In genomic region chr3:96881557-96881956, GRCm38 (mm10) we compare ENCODE assay signal across 37 mouse cellular contexts. TPM values are rescaled to one million over a fixed set of nuclear protein-coding genes. Genes with fewer than 3 reads are reported as not detected.
A peak's percentile ranks its signal among the peaks of the same experiment; 100 is the strongest.
DNase-seq lines count a peak whose midpoint lies in the region; ATAC-seq and TF ChIP-seq lines count a peak whose summit lies in the region.
"Had no signal": no experiment of that assay in that cellular context is flagged by ENCODE, and none has a peak within 500 bp of the region (broad histone marks: within the 10 kb centered on the region; RNA-seq: fewer than 3 reads in every experiment).

No protein-coding gene starts in this region.

- no peaks in the 10 kb centered on the region for H3K9me3 ChIP-seq in kidney, embryonic 16.5 days (ENCODE audit: low read length)
- H3K9me3 ChIP-seq: embryonic facial prominence, embryonic 13.5 days; forebrain, embryonic 10.5 days; forebrain, embryonic 15.5 days; hindbrain, embryonic 10.5 days; limb, embryonic 12.5 days; liver, embryonic 15.5 days; midbrain, embryonic 10.5 days; midbrain, embryonic 15.5 days; neural tube, embryonic 15.5 days had no signal

- intact Hi-C loops in heart, adult 2 months (cut with DNase I), result no loop called here

- DNase-seq in heart, adult 11 months, result peak; percentile 72
- no peak for DNase-seq in heart, adult 2 months
- no peak for DNase-seq in spleen, adult 2 months (ENCODE audit: low read depth in 1 of 2, low spot score in 2 of 2)
- no peak for DNase-seq in spleen, postnatal 14 days (ENCODE audit: low spot score in 2 of 2)
- DNase-seq in kidney, postnatal 36 days, result no peak
- DNase-seq: adrenal gland, adult 8-10 months; cerebellum, adult 9-11 months; embryo, embryonic 11 days; heart, postnatal 14 days; kidney, adult 8-10 months; kidney, postnatal 14 days; lung, embryonic 14.5 days; lung, postnatal 14 days; thymus, adult 18-20 months; thymus, postnatal 25 days had no signal

- no peak for TF ChIP-seq POLR2A in heart, adult 2 months (IDR thresholded peaks at IDR 0.05; ENCODE audit: insufficient read depth, low read depth, low read length)
- TF ChIP-seq POLR2A in spleen, adult 2 months (IDR thresholded peaks at IDR 0.05; ENCODE audit: low read depth, low read length), result no peak

- no peak overlapping the region for H3K9ac ChIP-seq in heart, adult 2 months (ENCODE audit: low read depth, low read length)
- H3K9ac ChIP-seq in kidney, embryonic 16.5 days (replicated peaks; ENCODE audit: low read length), result no peak overlapping the region
- H3K9ac ChIP-seq: embryonic facial prominence, embryonic 13.5 days; forebrain, embryonic 15.5 days; limb, embryonic 12.5 days; liver, embryonic 15.5 days; lung, embryonic 14.5 days; midbrain, embryonic 15.5 days; neural tube, embryonic 15.5 days had no signal

- no peak overlapping the region for H3K4me2 ChIP-seq in kidney, embryonic 16.5 days (replicated peaks; ENCODE audit: low read depth, low read length)
- H3K4me2 ChIP-seq: embryonic facial prominence, embryonic 13.5 days; forebrain, embryonic 15.5 days; limb, embryonic 12.5 days; liver, embryonic 15.5 days; lung, embryonic 14.5 days; midbrain, embryonic 15.5 days; neural tube, embryonic 15.5 days had no signal

- no peak for TF ChIP-seq CTCF in heart, adult 2 months (IDR thresholded peaks at IDR 0.05)
- TF ChIP-seq CTCF in spleen, adult 2 months (IDR thresholded peaks at IDR 0.05; ENCODE audit: extremely low read depth, insufficient read depth, insufficient read length, insufficient replicate concordance), result no peak

- 69% methylated on average over 6 of the region's 6 CpGs for WGBS in heart, adult 2 months
- WGBS in spleen, adult 2 months, result 79% methylated on average over 6 of the region's 6 CpGs
- 66% methylated on average over 6 of the region's 6 CpGs for WGBS in kidney, embryonic 16.5 days

- H3K27ac ChIP-seq in heart, adult 2 months, result no peak overlapping the region
- H3K27ac ChIP-seq in spleen, adult 2 months (ENCODE audit: insufficient read depth, low read length), result 0 out of 2 replicates have a peak overlapping the region, but pooled peaks have one; percentile 23
- H3K27ac ChIP-seq in kidney, embryonic 16.5 days (ENCODE audit: low read length), result no peak overlapping the region
- H3K27ac ChIP-seq: embryonic facial prominence, embryonic 13.5 days; forebrain, embryonic 10.5 days; forebrain, embryonic 15.5 days; hindbrain, embryonic 10.5 days; limb, embryonic 12.5 days; liver, embryonic 15.5 days; midbrain, embryonic 10.5 days; midbrain, embryonic 15.5 days; neural tube, embryonic 15.5 days; stomach, postnatal 0 days had no signal

- no peaks in the 10 kb centered on the region for H3K79me2 ChIP-seq in heart, adult 2 months (replicated peaks; ENCODE audit: control insufficient read depth, insufficient read depth, low read length)

- no peaks in the 10 kb centered on the region; the same call in 1 of the 2 replicates for H3K4me1 ChIP-seq in heart, adult 2 months (ENCODE audit: control insufficient read depth, insufficient read depth, low read length)
- peaks cover 3% of the 10 kb centered on the region; the same call in 1 of the 2 replicates for H3K4me1 ChIP-seq in spleen, adult 2 months (ENCODE audit: control insufficient read depth, insufficient read depth, insufficient read length)
- no peaks in the 10 kb centered on the region for H3K4me1 ChIP-seq in kidney, embryonic 16.5 days (ENCODE audit: insufficient read depth, low read length)
- H3K4me1 ChIP-seq: embryonic facial prominence, embryonic 13.5 days; forebrain, embryonic 10.5 days; forebrain, embryonic 15.5 days; hindbrain, embryonic 10.5 days; limb, embryonic 12.5 days; liver, embryonic 15.5 days; midbrain, embryonic 10.5 days; midbrain, embryonic 15.5 days; neural tube, embryonic 15.5 days had no signal

- H3K27me3 ChIP-seq in heart, adult 2 months (ENCODE audit: control insufficient read depth, insufficient read depth, low read length), result no peaks in the 10 kb centered on the region
- no peaks in the 10 kb centered on the region for H3K27me3 ChIP-seq in spleen, adult 2 months (ENCODE audit: control insufficient read depth, insufficient read depth, low read length)
- H3K27me3 ChIP-seq in kidney, embryonic 16.5 days (ENCODE audit: insufficient read depth, low read length), result no peaks in the 10 kb centered on the region
- H3K27me3 ChIP-seq: embryonic facial prominence, embryonic 13.5 days; forebrain, embryonic 15.5 days; limb, embryonic 12.5 days; liver, embryonic 15.5 days; midbrain, embryonic 15.5 days; neural tube, embryonic 15.5 days had no signal

- ATAC-seq in inflammation-experienced regulatory T-cells, adult 6 months, result peak; percentile 59
- ATAC-seq in kidney, embryonic 16.5 days (ENCODE audit: low FRiP score, low TSS enrichment), result no peak
- ATAC-seq: forebrain, embryonic 15.5 days; hindbrain, embryonic 16.5 days; intestine, embryonic 16.5 days; midbrain, embryonic 15.5 days had no signal

- no peaks in the 10 kb centered on the region for H3K36me3 ChIP-seq in heart, adult 2 months (ENCODE audit: control insufficient read depth, insufficient read depth, low read length)
- peaks cover 14% of the 10 kb centered on the region for H3K36me3 ChIP-seq in spleen, adult 2 months (ENCODE audit: control insufficient read depth, insufficient read depth, low read length)
- H3K36me3 ChIP-seq in kidney, embryonic 16.5 days (ENCODE audit: insufficient read depth, low read length), result peaks cover 36% of the 10 kb centered on the region

- no peak overlapping the region for H3K4me3 ChIP-seq in heart, adult 2 months
- H3K4me3 ChIP-seq in spleen, adult 2 months (ENCODE audit: extremely low read depth, insufficient read depth, insufficient read length), result no peak overlapping the region
- H3K4me3 ChIP-seq in kidney, embryonic 16.5 days (ENCODE audit: low read length), result no peak overlapping the region
- H3K4me3 ChIP-seq: embryonic facial prominence, embryonic 13.5 days; forebrain, embryonic 10.5 days; forebrain, embryonic 15.5 days; hindbrain, embryonic 10.5 days; limb, embryonic 12.5 days; liver, embryonic 15.5 days; midbrain, embryonic 10.5 days; midbrain, embryonic 15.5 days; neural tube, embryonic 15.5 days had no signal

- no peak for TF ChIP-seq EP300 in heart, adult 2 months (IDR thresholded peaks at IDR 0.05; ENCODE audit: insufficient read depth, low read depth, low read length)

RNA-seq across cellular contexts. Expression of gene Gja5, which starts 22.9 kb away (rescaled TPM):
- 10 to 100 TPM; 14.2 to 16.3 TPM for total RNA-seq in heart, adult 2 months (2021)
- 24.0 and 30.7 TPM in 2 replicates for polyA plus RNA-seq in heart, adult 2 months (2012; rRNA removed)
- 0.95 and 0.97 TPM in 2 replicates for polyA plus RNA-seq in spleen, adult 2 months (2012; rRNA removed)
- polyA plus RNA-seq in inflammation-experienced regulatory T-cells, adult 6 months (2017; shearing (Covaris generic)), result under 1 TPM in 1 of 3 experiments, not detected in 2; 0.20 TPM
- 26.8 and 29.1 TPM in 2 replicates for polyA plus RNA-seq in kidney, embryonic 16.5 days (2015; fragmentation: Nextera tagmentation; extraction: Ambion mirVana)
- total RNA-seq: megakaryocyte progenitor cell, adult 5-6 weeks had no signal

RNA-seq across cellular contexts. Expression of gene Gpr89, which starts 23.6 kb away (rescaled TPM):
- 10 to 100 TPM; 22.9 to 24.2 TPM for total RNA-seq in heart, adult 2 months (2021)
- 16.2 and 26.2 TPM in 2 replicates for polyA plus RNA-seq in heart, adult 2 months (2012; rRNA removed)
- 7.5 and 8.5 TPM in 2 replicates for polyA plus RNA-seq in spleen, adult 2 months (2012; rRNA removed)
- 10 to 100 TPM; 37.3 to 41.5 (median 39.4) TPM for polyA plus RNA-seq in inflammation-experienced regulatory T-cells, adult 6 months (2017; shearing (Covaris generic))
- 39.1 and 44.9 TPM in 2 replicates for polyA plus RNA-seq in kidney, embryonic 16.5 days (2015; fragmentation: Nextera tagmentation; extraction: Ambion mirVana)

RNA-seq across cellular contexts. Expression of gene Gja8, which starts 44.3 kb away (rescaled TPM):
- total RNA-seq in heart, adult 2 months (2021), result not detected
- polyA plus RNA-seq in heart, adult 2 months (2012; rRNA removed), result not detected in 2 replicates
- not detected in 2 replicates for polyA plus RNA-seq in spleen, adult 2 months (2012; rRNA removed)
- polyA plus RNA-seq in inflammation-experienced regulatory T-cells, adult 6 months (2017; shearing (Covaris generic)), result not detected
- 0.14 and 0.17 TPM in 2 replicates for polyA plus RNA-seq in kidney, embryonic 16.5 days (2015; fragmentation: Nextera tagmentation; extraction: Ambion mirVana)
- total RNA-seq: adrenal gland, adult 8-10 months; adrenal gland, postnatal 4 days; gastrocnemius, adult 8-10 months; gastrocnemius, postnatal 4 days; heart, postnatal 14 days; layer of hippocampus, adult 18-20 months; left cerebral cortex, postnatal 14 days; liver, adult 2 months; megakaryocyte progenitor cell, adult 5-6 weeks had no signal
- polyA plus RNA-seq: embryonic facial prominence, embryonic 13.5 days; forebrain, embryonic 10.5 days; hindbrain, embryonic 10.5 days; limb, embryonic 12.5 days; liver, adult 2 months; liver, embryonic 15.5 days; lung, embryonic 14.5 days; stomach, postnatal 0 days had no signal

RNA-seq across cellular contexts. Expression of gene Cd160, which starts 52.4 kb away (rescaled TPM):
- not detected for total RNA-seq in heart, adult 2 months (2021)
- polyA plus RNA-seq in heart, adult 2 months (2012; rRNA removed), result 0.06 TPM in 1 of 2 replicates, not detected in the other
- polyA plus RNA-seq in spleen, adult 2 months (2012; rRNA removed), result 3.2 and 3.8 TPM in 2 replicates
- polyA plus RNA-seq in inflammation-experienced regulatory T-cells, adult 6 months (2017; shearing (Covaris generic)), result 10 to 100 TPM; 50.8 to 77.5 (median 75.0) TPM
- polyA plus RNA-seq in kidney, embryonic 16.5 days (2015; fragmentation: Nextera tagmentation; extraction: Ambion mirVana), result 0.12 TPM in 1 of 2 replicates, not detected in the other
- total RNA-seq: gastrocnemius, adult 8-10 months; gastrocnemius, postnatal 4 days; heart, postnatal 14 days; layer of hippocampus, adult 18-20 months; left cerebral cortex, postnatal 14 days had no signal
- polyA plus RNA-seq: heart, embryonic 14.5 days had no signal

RNA-seq across cellular contexts. Expression of gene Pdzk1, which starts 52.5 kb away (rescaled TPM):
- not detected for total RNA-seq in heart, adult 2 months (2021)
- 0.10 TPM in 1 of 2 replicates, not detected in the other for polyA plus RNA-seq in heart, adult 2 months (2012; rRNA removed)
- 0.11 TPM in 1 of 2 replicates, not detected in the other for polyA plus RNA-seq in spleen, adult 2 months (2012; rRNA removed)
- under 1 TPM in 1 of 3 experiments, not detected in 2; 0.94 TPM for polyA plus RNA-seq in inflammation-experienced regulatory T-cells, adult 6 months (2017; shearing (Covaris generic))
- polyA plus RNA-seq in kidney, embryonic 16.5 days (2015; fragmentation: Nextera tagmentation; extraction: Ambion mirVana), result 224 and 245 TPM in 2 replicates
- total RNA-seq: gastrocnemius, adult 8-10 months; left cerebral cortex, postnatal 14 days; megakaryocyte progenitor cell, adult 5-6 weeks had no signal
- polyA plus RNA-seq: embryonic facial prominence, embryonic 13.5 days; forebrain, embryonic 10.5 days; heart, embryonic 14.5 days; limb, embryonic 12.5 days had no signal

Comparison
In these comparisons a context has a peak if more than half of its experiments do, and no peak if none do; other contexts are left out.
1. RNA of gene Gja5, which starts 22.9 kb away (polyA plus RNA-seq): 26.8 to 29.1 TPM in kidney, embryonic 16.5 days and 24.0 to 30.7 TPM in heart, adult 2 months; 0.95 to 0.97 TPM in spleen, adult 2 months and 0.20 TPM in inflammation-experienced regulatory T-cells, adult 6 months; every median in the first group is over 10 times any median in the second.